Mouse (Mus musculus): ENCODE measurements around the gene Nup107. TPM values are rescaled to one million over a fixed set of nuclear protein-coding genes. Genes with fewer than 3 reads are reported as not detected.
"Not testable (repeated sequence)": the region's sequence is repeated elsewhere in the genome, so short reads cannot be mapped to it uniquely, and the experiment has no call there.

Gene Nup107
- polyA plus RNA-seq, 1 experiment from 2014 or later, result 40.2 TPM

DNA sequence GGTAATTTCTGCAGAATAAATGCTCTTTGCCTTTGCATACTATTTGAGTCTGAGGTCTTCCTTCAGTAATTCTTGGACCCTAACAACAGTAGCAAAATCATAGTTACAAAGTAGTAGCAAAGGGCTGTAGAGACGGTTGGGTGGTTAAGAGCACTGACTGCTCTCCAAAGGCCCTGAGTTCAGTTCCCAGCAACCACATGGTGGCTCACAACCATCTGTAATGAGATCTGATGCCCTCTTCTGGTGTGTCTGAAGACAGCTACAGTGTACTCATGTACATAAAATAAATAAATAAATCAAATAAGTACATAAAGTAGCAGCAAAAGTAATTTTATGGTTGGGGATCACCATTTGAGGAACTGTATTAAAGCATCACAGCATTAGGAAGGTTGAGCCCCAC, 76.9 kb downstream of the Nup107 start:
- H3K9me3 ChIP-seq; H3K9ac ChIP-seq; H3K36me3 ChIP-seq; H3K27me3 ChIP-seq (replicated peaks); ATAC-seq (ENCODE audit: extremely low read depth, insufficient number of reproducible peaks, low FRiP score, low TSS enrichment); H3K4me3 ChIP-seq; H3K27ac ChIP-seq (replicated peaks); H3K4me2 ChIP-seq: not testable (repeated sequence)
- 89% methylated on average over 1 of the region's 1 CpGs for WGBS
- H3K4me1 ChIP-seq, result peaks cover 28% of the 10 kb centered on the region

- no peak overlapping the region for H3K9ac ChIP-seq
- peaks cover 28% of the 10 kb centered on the region for H3K4me1 ChIP-seq
- no peak overlapping the region for H3K4me3 ChIP-seq
- H3K27me3 ChIP-seq (replicated peaks), result no peaks in the 10 kb centered on the region
- no peak for ATAC-seq (ENCODE audit: extremely low read depth, insufficient number of reproducible peaks, low FRiP score, low TSS enrichment)
- WGBS, result 64% methylated on average over 4 of the region's 4 CpGs
- no peak overlapping the region for H3K4me2 ChIP-seq
- H3K27ac ChIP-seq (replicated peaks), result no peak overlapping the region
- no peaks in the 10 kb centered on the region for H3K36me3 ChIP-seq
- H3K9me3 ChIP-seq, result no peaks in the 10 kb centered on the region
Observed at GRCm38 (mm10) chr10:117714928-117715500, 77.5 kb downstream of the Nup107 start.

DNA sequence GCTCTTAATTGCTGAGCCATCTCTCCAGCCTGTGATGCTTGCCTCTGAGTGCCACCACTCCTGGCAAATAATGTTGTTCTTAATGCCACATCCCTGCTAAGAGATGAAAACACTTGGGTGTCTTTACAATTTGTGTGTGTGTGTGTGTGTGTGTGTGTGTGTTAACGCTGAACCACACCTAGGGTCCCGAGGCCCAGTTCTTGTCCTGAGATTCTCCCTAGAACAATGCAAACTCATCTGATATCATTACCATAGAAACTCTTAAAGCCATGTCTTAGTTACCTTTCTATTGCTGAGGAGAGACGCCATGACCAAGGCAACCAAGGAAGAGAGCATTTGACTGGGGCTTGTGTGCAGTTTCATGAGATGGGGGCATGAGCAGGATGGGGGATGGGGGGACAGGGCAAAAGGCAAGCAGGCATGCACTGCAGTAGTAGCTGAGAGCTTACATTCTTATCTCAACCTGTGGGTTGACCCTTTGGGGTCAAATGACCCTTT, 78.4 kb downstream of the Nup107 start:
- Histone ChIP-seq H3K9ac (no peak overlapping the region), H3K4me1 (peaks cover 33% of the 10 kb centered on the region), H3K36me3 (no peaks in the 10 kb centered on the region), H3K4me3 (no peak overlapping the region), H3K9me3 (no peaks in the 10 kb centered on the region), H3K27me3 (replicated peaks) (no peaks in the 10 kb centered on the region), H3K27ac (replicated peaks) (no peak overlapping the region), H3K4me2 (no peak overlapping the region)
- ATAC-seq (ENCODE audit: extremely low read depth, insufficient number of reproducible peaks, low FRiP score, low TSS enrichment), result no peak
- WGBS, result 79% methylated on average over 3 of the region's 3 CpGs

- Histone ChIP-seq H3K9ac (no peak overlapping the region), H3K4me1 (peaks cover 37% of the 10 kb centered on the region), H3K4me2 (no peak overlapping the region), H3K27me3 (replicated peaks) (no peaks in the 10 kb centered on the region), H3K36me3 (peaks cover 4% of the 10 kb centered on the region), H3K4me3 (no peak overlapping the region), H3K27ac (replicated peaks) (no peak overlapping the region), H3K9me3 (no peaks in the 10 kb centered on the region)
- no peak for ATAC-seq (ENCODE audit: extremely low read depth, insufficient number of reproducible peaks, low FRiP score, low TSS enrichment)
- WGBS, result 90% methylated on average over 8 of the region's 8 CpGs
Observed at GRCm38 (mm10) chr10:117713466-117713865, 79.0 kb downstream of the Nup107 start.

DNA sequence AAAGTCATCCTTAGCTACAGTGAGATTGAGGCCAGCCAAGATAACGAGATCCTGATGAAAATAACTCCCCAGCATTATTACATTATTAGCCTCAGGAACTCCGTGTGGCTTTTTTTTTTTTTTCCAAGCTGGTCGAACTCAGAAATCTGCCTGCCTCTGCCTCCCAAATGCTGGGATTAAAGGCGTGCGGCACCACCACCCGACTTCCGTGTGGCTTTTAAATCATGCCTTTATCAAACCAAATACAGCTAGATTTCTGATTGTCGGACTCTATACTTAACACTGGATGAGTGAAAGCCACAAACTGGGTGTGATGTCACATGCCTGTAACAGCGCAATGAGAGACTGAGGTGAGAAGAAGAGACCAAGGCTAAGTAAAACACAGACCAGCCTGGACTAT, 79.6 kb downstream of the Nup107 start:
- no peaks in the 10 kb centered on the region for H3K9me3 ChIP-seq
- no peak for ATAC-seq (ENCODE audit: extremely low read depth, insufficient number of reproducible peaks, low FRiP score, low TSS enrichment)
- no peak overlapping the region for H3K9ac ChIP-seq
- H3K36me3 ChIP-seq, result peaks cover 8% of the 10 kb centered on the region
- no peak overlapping the region for H3K27ac ChIP-seq (replicated peaks)
- no peak overlapping the region for H3K4me2 ChIP-seq
- WGBS, result 84% methylated on average over 9 of the region's 9 CpGs
- H3K4me3 ChIP-seq, result no peak overlapping the region
- no peaks in the 10 kb centered on the region for H3K27me3 ChIP-seq (replicated peaks)
- H3K4me1 ChIP-seq, result peaks cover 31% of the 10 kb centered on the region

DNA sequence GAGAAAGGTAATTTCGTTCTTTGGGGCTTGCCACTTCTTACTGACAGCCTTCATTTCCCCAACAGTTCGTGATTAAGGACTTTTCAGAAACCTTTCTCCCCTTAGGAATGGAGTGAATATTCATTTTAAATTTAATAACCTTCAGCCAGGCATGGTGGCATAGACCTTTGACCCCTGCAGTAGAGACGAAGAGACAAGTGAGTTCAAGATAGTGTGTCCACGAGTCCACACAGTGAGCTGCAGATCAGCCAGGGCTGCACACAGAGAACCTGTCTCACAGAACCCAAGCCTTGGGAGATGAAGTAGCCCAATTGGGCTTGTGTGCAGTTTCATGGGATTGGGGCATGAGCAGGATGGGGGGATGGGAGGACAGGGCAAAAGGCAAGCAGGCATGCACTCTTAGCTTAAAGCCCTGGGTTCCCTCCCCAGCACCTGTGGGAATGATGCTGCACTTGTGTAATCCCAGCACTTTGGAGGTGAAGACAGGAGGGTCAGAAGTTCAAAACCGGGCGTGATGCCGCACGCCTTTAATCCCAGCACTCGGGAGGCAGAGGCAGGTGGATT, 80.2 kb downstream of the Nup107 start:
- H3K9ac ChIP-seq, result no peak overlapping the region
- H3K4me3 ChIP-seq, result no peak overlapping the region
- no peak overlapping the region for H3K4me2 ChIP-seq
- no peaks in the 10 kb centered on the region for H3K27me3 ChIP-seq (replicated peaks)
- peaks cover 14% of the 10 kb centered on the region for H3K36me3 ChIP-seq
- WGBS, result 80% methylated on average over 9 of the region's 9 CpGs
- no peaks in the 10 kb centered on the region for H3K9me3 ChIP-seq
- ATAC-seq (ENCODE audit: extremely low read depth, insufficient number of reproducible peaks, low FRiP score, low TSS enrichment), result no peak
- peaks cover 31% of the 10 kb centered on the region for H3K4me1 ChIP-seq
- H3K27ac ChIP-seq (replicated peaks), result no peak overlapping the region

DNA sequence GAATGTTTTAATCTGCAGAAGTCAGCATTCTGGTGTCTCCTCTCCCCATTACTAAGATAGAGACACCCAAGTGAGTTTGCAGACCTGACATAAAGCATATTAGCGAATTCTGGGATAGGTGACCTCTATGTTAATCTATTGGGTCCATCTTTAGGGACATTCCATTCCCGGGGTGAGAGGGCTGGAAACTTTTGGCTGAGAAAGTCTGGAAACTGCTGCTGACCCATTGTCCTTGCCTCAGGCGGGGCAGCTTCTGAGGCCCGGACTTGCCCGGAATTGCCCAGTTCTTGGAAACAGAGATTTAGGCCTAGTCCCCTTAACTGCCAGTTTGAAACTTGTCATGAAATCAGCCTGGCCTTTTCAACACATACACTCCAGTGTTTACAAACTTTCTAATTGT, 81.1 kb downstream of the Nup107 start:
- no peak for ATAC-seq (ENCODE audit: extremely low read depth, insufficient number of reproducible peaks, low FRiP score, low TSS enrichment)
- Histone ChIP-seq H3K4me3 (peak overlapping the region; percentile 92), H3K27me3 (replicated peaks) (no peaks in the 10 kb centered on the region), H3K9ac (peak overlapping the region; percentile 100; the same call in 1 of the 2 replicates), H3K27ac (replicated peaks) (peak overlapping the region; percentile 99; the same call in 1 of the 2 replicates), H3K4me1 (peaks cover 32% of the 10 kb centered on the region), H3K36me3 (peaks cover 22% of the 10 kb centered on the region), H3K4me2 (peak overlapping the region; percentile 76), H3K9me3 (no peaks in the 10 kb centered on the region)
- 66% methylated on average over 5 of the region's 5 CpGs for WGBS

- WGBS, result under 1% methylated on average over 52 of the region's 52 CpGs
- Histone ChIP-seq H3K27me3 (replicated peaks) (no peaks in the 10 kb centered on the region), H3K36me3 (peaks cover 27% of the 10 kb centered on the region)
Observed at GRCm38 (mm10) chr10:117710604-117711141, 81.8 kb downstream of the Nup107 start, which contains the start of gene Mdm2. Gene Mdm2, minus strand, starts transcription at chr10:117710758.

DNA sequence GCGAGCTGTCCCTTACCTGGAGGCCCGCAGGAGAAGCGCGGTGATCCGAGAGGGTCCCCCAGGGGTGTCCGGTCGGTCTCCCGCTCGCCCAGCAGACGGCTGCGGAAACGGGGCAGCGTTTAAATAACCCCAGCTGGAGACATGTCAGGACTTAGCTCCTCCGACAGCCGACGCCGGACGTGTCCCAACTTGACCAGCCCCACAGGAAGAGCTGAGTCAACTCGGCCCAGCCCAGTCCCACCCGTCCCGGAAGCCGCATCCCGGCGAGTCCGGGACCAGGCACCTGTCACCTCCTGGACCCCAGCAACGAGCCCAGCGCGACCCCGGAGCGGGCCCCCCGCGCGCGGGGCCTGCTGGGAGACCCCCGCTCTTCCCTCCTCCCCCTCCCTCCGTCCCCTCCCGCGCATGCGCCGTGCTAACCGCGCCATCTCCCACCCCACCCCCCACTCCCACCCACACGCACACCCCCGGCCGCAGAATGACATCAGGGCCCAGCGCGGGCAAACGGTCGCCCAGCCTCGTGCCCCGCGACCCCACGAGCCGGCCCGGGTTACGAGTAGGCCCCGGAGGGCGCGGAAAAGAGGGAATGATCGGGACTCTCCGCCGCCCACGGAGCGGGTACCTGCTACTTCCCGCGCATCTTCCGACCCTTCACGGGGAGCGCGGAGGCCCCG, 82.4 kb downstream of the Nup107 start:
- Histone ChIP-seq H3K27me3 (replicated peaks) (no peaks in the 10 kb centered on the region), H3K9ac (peak overlapping the region; percentile 100), H3K4me1 (peaks cover 34% of the 10 kb centered on the region), H3K4me3 (peak overlapping the region; percentile 92), H3K36me3 (peaks cover 33% of the 10 kb centered on the region), H3K9me3 (no peaks in the 10 kb centered on the region), H3K27ac (replicated peaks) (peak overlapping the region; percentile 99), H3K4me2 (peak overlapping the region; percentile 83)
- ATAC-seq (ENCODE audit: extremely low read depth, insufficient number of reproducible peaks, low FRiP score, low TSS enrichment), result peak; percentile 74
- under 1% methylated on average over 65 of the region's 71 CpGs for WGBS

More at GRCm38 (mm10) chr10:117710604-117711141, 81.8 kb downstream of the Nup107 start, which contains the start of gene Mdm2:
- Histone ChIP-seq H3K4me3 (peak within 1 kb of the TSS; percentile 92), H3K4me2 (peak within 1 kb of the TSS; percentile 83), H3K4me1 (peaks cover 34% of the 10 kb centered on the region), H3K9me3 (no peaks in the 10 kb centered on the region), H3K27ac (replicated peaks) (peak within 1 kb of the TSS; percentile 99), H3K9ac (peak within 1 kb of the TSS; percentile 100)
- ATAC-seq (ENCODE audit: extremely low read depth, insufficient number of reproducible peaks, low FRiP score, low TSS enrichment), result peak; percentile 91

GRCm38 (mm10) chr10:117709326-117709830, 83.1 kb downstream of the Nup107 start:
- Histone ChIP-seq H3K4me2 (peak overlapping the region; percentile 83), H3K9me3 (no peaks in the 10 kb centered on the region), H3K4me1 (peaks cover 34% of the 10 kb centered on the region), H3K36me3 (peaks cover 40% of the 10 kb centered on the region), H3K27me3 (replicated peaks) (no peaks in the 10 kb centered on the region), H3K4me3 (peak overlapping the region; percentile 92), H3K27ac (replicated peaks) (peak overlapping the region; percentile 99), H3K9ac (peak overlapping the region; percentile 100)
- 33% methylated on average over 12 of the region's 12 CpGs for WGBS
- ATAC-seq (ENCODE audit: extremely low read depth, insufficient number of reproducible peaks, low FRiP score, low TSS enrichment), result no peak

GRCm38 (mm10) chr10:117708856-117709255, 83.6 kb downstream of the Nup107 start:
- 75% methylated on average over 9 of the region's 9 CpGs for WGBS
- Histone ChIP-seq H3K27ac (replicated peaks) (no peak overlapping the region), H3K4me1 (peaks cover 34% of the 10 kb centered on the region), H3K36me3 (peaks cover 45% of the 10 kb centered on the region), H3K4me3 (peak overlapping the region; percentile 92), H3K9ac (peak overlapping the region; percentile 100), H3K9me3 (no peaks in the 10 kb centered on the region), H3K27me3 (replicated peaks) (no peaks in the 10 kb centered on the region), H3K4me2 (peak overlapping the region; percentile 83)
- ATAC-seq (ENCODE audit: extremely low read depth, insufficient number of reproducible peaks, low FRiP score, low TSS enrichment), result no peak
